Mouse (Mus musculus): ENCODE measurements around the gene Man1a2.

DNA sequence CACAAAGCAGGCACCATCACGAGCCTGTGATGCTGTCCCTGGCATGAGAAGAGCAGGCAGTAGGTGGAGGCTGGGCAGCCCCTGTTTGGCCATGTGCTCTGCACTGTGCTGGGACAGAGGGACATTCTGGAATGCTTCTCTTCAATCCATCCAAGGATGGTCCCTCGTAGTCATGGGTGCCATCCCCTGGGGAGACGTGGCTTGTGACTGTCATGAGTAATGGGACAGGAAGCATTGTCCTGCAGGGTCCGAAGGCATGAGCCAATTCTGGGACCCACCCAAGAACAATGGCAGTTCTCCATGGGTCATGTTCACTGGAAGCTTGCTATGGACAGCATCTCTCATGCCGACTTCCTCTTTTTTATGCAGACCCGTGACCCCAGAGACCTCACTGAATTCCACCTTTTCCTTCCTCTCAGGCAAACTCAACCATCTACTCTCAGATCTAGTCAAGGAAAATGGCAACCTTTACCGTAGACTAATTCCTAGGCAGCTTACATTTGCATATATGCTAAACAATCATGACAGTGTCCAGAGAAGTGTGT, 155.0 kb downstream of the Man1a2 start:
- TF ChIP-seq CTCF (IDR thresholded peaks at IDR 0.05; ENCODE audit: control insufficient read depth, insufficient read depth, insufficient read length) (no peak), MYOD1 (IDR thresholded peaks at IDR 0.05; ENCODE audit: control insufficient read depth, insufficient read length, low read depth) (no peak)
